Mouse (Mus musculus) layer of hippocampus, postnatal 10 days (tissue): Measurements from ENCODE around the gene Nodal. TPM values are rescaled to one million over a fixed set of nuclear protein-coding genes. Genes with fewer than 3 reads are reported as not detected.

Source experiments
- total RNA-seq, 2 experiments: library from RNA; stranded (reverse); gene quantifications; 2 replicates each; pipeline ENCODE4 v1.2.3; 2021

Nodal gene
- total RNA-seq, 2 experiments from 2014 or later: not detected

Other genes starting within 250 kb of the Nodal start
- gene Tbata, start 246.0 kb upstream of the Nodal start, total RNA-seq: 1 to 10 TPM; 4.2 to 4.9 TPM
- 1 to 10 TPM; 1.2 to 1.4 TPM for gene Adamts14, start 144.5 kb upstream of the Nodal start, total RNA-seq
- not detected for gene Prf1, start 120.1 kb upstream of the Nodal start, total RNA-seq
- 10 to 100 TPM; 20.3 to 20.6 TPM for gene Pald1, start 34.4 kb upstream of the Nodal start, total RNA-seq
- 10 to 100 TPM; 46.3 to 49.2 TPM for gene Eif4ebp2, start 34.7 kb downstream of the Nodal start, total RNA-seq
- 10 to 100 TPM; 16.2 to 16.7 TPM for gene Lrrc20, start 57.8 kb downstream of the Nodal start, total RNA-seq
- gene Npffr1, start 177.5 kb downstream of the Nodal start, total RNA-seq: 1 to 10 TPM; 4.1 to 4.5 TPM
- 100 to 1,000 TPM; 117 to 126 TPM for gene Ppa1, start 230.6 kb downstream of the Nodal start, total RNA-seq